Mouse (Mus musculus): ENCODE measurements at regions not wholly inside any gene's neighbourhood (a gene's known extent, or its start where the extent isn't known, plus 50 kb on each side); places are given as distances from the start of the nearest gene placed in this dataset.

DNA sequence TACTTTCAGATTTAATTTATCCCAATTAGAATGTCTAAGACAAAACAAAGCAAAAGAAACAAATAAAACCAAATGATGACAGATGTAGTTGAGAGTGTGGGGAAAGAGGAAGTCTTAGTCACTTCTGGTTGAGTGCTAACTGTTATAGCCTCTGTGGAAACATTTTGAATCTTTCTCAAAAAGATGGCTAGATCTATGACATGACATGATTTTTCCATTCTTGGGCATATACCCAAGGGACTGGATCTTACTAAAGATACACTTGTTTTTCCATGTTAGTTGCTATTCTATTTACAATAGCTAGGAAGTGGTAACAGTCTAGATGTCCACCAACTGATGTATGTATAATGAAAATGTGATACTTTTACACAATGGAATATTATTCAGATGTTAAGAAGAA lies 57.9 kb upstream of the Olfr1507 start:
- no peaks in the 10 kb centered on the region for H3K9me3 ChIP-seq (ENCODE audit: control insufficient read depth)
- TF ChIP-seq CTCF (IDR thresholded peaks at IDR 0.05; ENCODE audit: low read depth): no peak
- H3K4me3 ChIP-seq (ENCODE audit: low read depth, low read length): no peak overlapping the region
- H3K9ac ChIP-seq (ENCODE audit: low read depth, low read length): no peak overlapping the region
- no peaks in the 10 kb centered on the region for H3K27me3 ChIP-seq (replicated peaks; ENCODE audit: control insufficient read depth, insufficient read depth, low read length)
- H3K4me1 ChIP-seq (replicated peaks; ENCODE audit: control insufficient read depth, insufficient read depth, low read length): no peaks in the 10 kb centered on the region
- no peaks in the 10 kb centered on the region for H3K36me3 ChIP-seq (ENCODE audit: control insufficient read depth, insufficient read depth)
- ATAC-seq: no peak
- no peak overlapping the region for H3K4me2 ChIP-seq (replicated peaks; ENCODE audit: low read depth)
- no peak overlapping the region for H3K27ac ChIP-seq (ENCODE audit: low read depth, low read length)

- TF ChIP-seq CTCF (IDR thresholded peaks at IDR 0.05; ENCODE audit: low read depth): no peak
- Histone ChIP-seq H3K4me2 (replicated peaks; ENCODE audit: low read depth) (no peak overlapping the region), H3K4me1 (replicated peaks; ENCODE audit: control insufficient read depth, insufficient read depth, low read length) (no peaks in the 10 kb centered on the region), H3K4me3 (ENCODE audit: low read depth, low read length) (no peak overlapping the region), H3K27ac (ENCODE audit: low read depth, low read length) (no peak overlapping the region), H3K27me3 (replicated peaks; ENCODE audit: control insufficient read depth, insufficient read depth, low read length) (no peaks in the 10 kb centered on the region), H3K9me3 (ENCODE audit: control insufficient read depth) (no peaks in the 10 kb centered on the region), H3K9ac (ENCODE audit: low read depth, low read length) (no peak overlapping the region), H3K36me3 (ENCODE audit: control insufficient read depth, insufficient read depth) (no peaks in the 10 kb centered on the region)
- WGBS: 68% methylated on average over 1 of the region's 1 CpGs
- ATAC-seq: no peak
Observed at GRCm38 (mm10) chr14:52547933-52548332, 52.4 kb upstream of the Olfr1507 start.
